Mouse (Mus musculus): Measurements from ENCODE around the gene Abi3. TPM values are rescaled to one million over a fixed set of nuclear protein-coding genes. Genes with fewer than 3 reads are reported as not detected.
A peak's percentile ranks its signal among the peaks of the same experiment; 100 is the strongest.

Abi3 gene
- total and polyA plus RNA-seq, 3 experiments = 7.9 to 23.2 (median 11.4) TPM

DNA sequence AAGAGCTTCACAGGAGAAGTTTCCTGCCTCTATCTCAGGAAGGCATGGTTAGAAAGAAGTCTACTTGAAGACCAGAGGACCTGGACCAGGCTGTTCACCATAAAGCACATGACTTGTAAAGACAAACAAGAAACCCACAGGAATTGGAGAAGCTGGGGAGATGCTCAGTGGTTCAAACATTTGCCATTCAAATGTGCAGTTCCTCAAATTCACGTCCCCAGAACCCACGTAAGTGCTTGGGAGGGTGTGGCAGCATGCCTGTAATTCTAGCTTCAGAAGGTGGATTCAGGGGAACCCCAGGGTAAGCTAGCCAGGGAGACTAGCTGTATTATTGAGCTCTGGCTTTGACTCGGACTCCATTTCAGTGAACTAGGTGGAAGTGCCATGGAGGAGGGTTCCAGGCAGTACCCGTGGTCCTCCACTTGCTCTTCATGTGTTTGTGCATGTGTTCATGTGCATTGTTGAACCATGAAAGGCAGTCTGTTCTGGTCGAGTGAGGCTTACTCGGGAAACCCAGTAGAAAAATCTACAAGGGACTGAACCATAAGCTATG lies 27.7 kb upstream of the Abi3 start:
- H3K79me2 ChIP-seq (replicated peaks; ENCODE audit: control insufficient read depth, insufficient read depth, low read length) = no peaks in the 10 kb centered on the region
- no peaks in the 10 kb centered on the region for H3K36me3 ChIP-seq (ENCODE audit: control insufficient read depth, insufficient read depth, low read length)
- no peak for DNase-seq
- intact Hi-C loops (cut with DNase I) = loop anchor here (5.0 kb wide), 1 partner anchor 257 kb away; no protein-coding TSS in a partner anchor
- no peak for TF ChIP-seq EP300 (IDR thresholded peaks at IDR 0.05; ENCODE audit: insufficient read depth, low read depth, low read length)
- H3K9ac ChIP-seq (ENCODE audit: low read depth, low read length) = no peak overlapping the region
- H3K27me3 ChIP-seq (ENCODE audit: control insufficient read depth, insufficient read depth, low read length) = no peaks in the 10 kb centered on the region
- H3K27ac ChIP-seq = no peak overlapping the region
- WGBS = 73% methylated on average over 6 of the region's 6 CpGs
- H3K4me1 ChIP-seq (ENCODE audit: control insufficient read depth, insufficient read depth, low read length) = no peaks in the 10 kb centered on the region
- no peak overlapping the region for H3K4me3 ChIP-seq

DNA sequence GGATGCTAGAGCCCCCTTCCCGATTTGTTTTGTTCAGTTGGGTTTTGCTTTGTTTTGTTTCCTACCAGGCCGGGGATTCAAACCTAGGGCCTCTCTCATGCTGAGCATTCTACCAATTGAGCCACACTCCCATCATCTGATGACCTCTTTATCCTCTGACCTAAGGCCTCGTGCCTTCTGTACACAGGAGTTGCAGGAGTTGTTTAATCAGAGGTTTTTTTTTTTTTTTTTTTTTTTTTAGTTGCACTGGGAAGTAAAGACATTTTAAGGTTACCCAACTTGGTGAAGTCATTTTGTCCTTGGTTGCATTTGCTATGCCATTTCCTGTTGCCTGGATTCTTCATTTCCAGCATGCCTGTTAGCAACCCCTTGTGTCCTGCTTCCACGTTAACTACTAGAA lies 27.2 kb upstream of the Abi3 start:
- 67% methylated on average over 4 of the region's 4 CpGs for WGBS
- Histone ChIP-seq H3K79me2 (replicated peaks; ENCODE audit: control insufficient read depth, insufficient read depth, low read length) (no peaks in the 10 kb centered on the region), H3K36me3 (ENCODE audit: control insufficient read depth, insufficient read depth, low read length) (no peaks in the 10 kb centered on the region), H3K4me1 (ENCODE audit: control insufficient read depth, insufficient read depth, low read length) (no peaks in the 10 kb centered on the region), H3K27me3 (ENCODE audit: control insufficient read depth, insufficient read depth, low read length) (no peaks in the 10 kb centered on the region), H3K4me3 (no peak overlapping the region), H3K27ac (no peak overlapping the region), H3K9ac (ENCODE audit: low read depth, low read length) (no peak overlapping the region)
- DNase-seq = no peak
- TF ChIP-seq EP300 (IDR thresholded peaks at IDR 0.05; ENCODE audit: insufficient read depth, low read depth, low read length) (no peak), POLR2A (IDR thresholded peaks at IDR 0.05; ENCODE audit: insufficient read depth, low read depth, low read length) (no peak), CTCF (IDR thresholded peaks at IDR 0.05) (no peak)
- intact Hi-C loops (cut with DNase I) = no loop called here

DNA sequence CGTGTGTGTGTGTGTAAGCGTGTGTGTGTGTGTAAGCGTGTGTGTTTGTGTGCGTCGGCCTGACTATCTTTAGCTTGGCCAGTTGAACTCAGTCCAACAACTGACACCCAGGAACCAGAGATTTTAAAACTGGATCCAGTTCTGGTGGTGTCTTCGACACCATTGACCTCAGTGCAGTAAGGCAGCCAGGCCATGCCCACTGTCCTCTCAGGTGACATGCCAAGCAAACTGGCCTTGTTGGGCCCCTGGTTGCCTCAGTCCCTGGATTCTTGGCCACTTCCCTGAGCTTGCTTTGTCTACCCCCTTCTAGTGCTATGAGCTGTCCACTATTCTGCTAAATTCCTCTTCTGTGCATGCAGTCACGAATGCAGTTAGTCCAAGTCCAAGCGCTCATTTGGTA lies 19.1 kb upstream of the Abi3 start:
- Histone ChIP-seq H3K79me2 (replicated peaks; ENCODE audit: control insufficient read depth, insufficient read depth, low read length) (no peaks in the 10 kb centered on the region), H3K4me3 (no peak overlapping the region), H3K36me3 (ENCODE audit: control insufficient read depth, insufficient read depth, low read length) (peaks cover 2% of the 10 kb centered on the region; the same call in 1 of the 2 replicates), H3K9ac (ENCODE audit: low read depth, low read length) (no peak overlapping the region), H3K27me3 (ENCODE audit: control insufficient read depth, insufficient read depth, low read length) (no peaks in the 10 kb centered on the region), H3K27ac (no peak overlapping the region), H3K4me1 (ENCODE audit: control insufficient read depth, insufficient read depth, low read length) (peaks cover 2% of the 10 kb centered on the region)
- DNase-seq = no peak
- intact Hi-C loops (cut with DNase I) = no loop called here
- 91% methylated on average over 8 of the region's 8 CpGs for WGBS
- TF ChIP-seq POLR2A (IDR thresholded peaks at IDR 0.05; ENCODE audit: insufficient read depth, low read depth, low read length) = no peak
- no peak for TF ChIP-seq EP300 (IDR thresholded peaks at IDR 0.05; ENCODE audit: insufficient read depth, low read depth, low read length)
- TF ChIP-seq CTCF (IDR thresholded peaks at IDR 0.05) = no peak

DNA sequence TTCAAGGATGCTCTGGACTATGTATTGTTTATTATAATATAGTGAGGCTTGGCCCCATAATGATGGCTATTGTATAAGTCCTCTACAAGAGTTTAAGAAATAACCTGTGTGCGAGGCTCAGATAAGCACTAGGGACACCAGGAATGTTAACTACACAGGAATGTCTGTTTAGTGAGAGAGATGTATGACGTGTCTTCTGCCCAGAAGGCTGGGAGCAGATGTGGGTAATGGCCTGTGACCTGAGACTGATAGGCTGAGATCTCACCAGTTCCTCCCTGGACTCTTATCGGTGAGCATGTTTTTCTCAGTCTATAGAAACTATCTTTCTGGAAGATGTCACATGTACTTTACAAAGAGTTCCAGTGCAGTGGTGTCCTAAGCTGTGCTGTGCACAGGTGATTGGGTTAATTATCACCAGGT lies 17.8 kb upstream of the Abi3 start:
- Histone ChIP-seq H3K9ac (ENCODE audit: low read depth, low read length) (peak overlapping the region; percentile 47), H3K27ac (peak overlapping the region; percentile 82), H3K4me3 (peak overlapping the region; percentile 86), H3K27me3 (ENCODE audit: control insufficient read depth, insufficient read depth, low read length) (no peaks in the 10 kb centered on the region), H3K79me2 (replicated peaks; ENCODE audit: control insufficient read depth, insufficient read depth, low read length) (no peaks in the 10 kb centered on the region), H3K4me1 (ENCODE audit: control insufficient read depth, insufficient read depth, low read length) (peaks cover 2% of the 10 kb centered on the region), H3K36me3 (ENCODE audit: control insufficient read depth, insufficient read depth, low read length) (peaks cover 2% of the 10 kb centered on the region; the same call in 1 of the 2 replicates)
- intact Hi-C loops (cut with DNase I) = no loop called here
- no peak for TF ChIP-seq EP300 (IDR thresholded peaks at IDR 0.05; ENCODE audit: insufficient read depth, low read depth, low read length)
- TF ChIP-seq POLR2A (IDR thresholded peaks at IDR 0.05; ENCODE audit: insufficient read depth, low read depth, low read length) = no peak
- TF ChIP-seq CTCF (IDR thresholded peaks at IDR 0.05) = no peak
- WGBS = 28% methylated on average over 3 of the region's 3 CpGs
- DNase-seq = no peak

DNA sequence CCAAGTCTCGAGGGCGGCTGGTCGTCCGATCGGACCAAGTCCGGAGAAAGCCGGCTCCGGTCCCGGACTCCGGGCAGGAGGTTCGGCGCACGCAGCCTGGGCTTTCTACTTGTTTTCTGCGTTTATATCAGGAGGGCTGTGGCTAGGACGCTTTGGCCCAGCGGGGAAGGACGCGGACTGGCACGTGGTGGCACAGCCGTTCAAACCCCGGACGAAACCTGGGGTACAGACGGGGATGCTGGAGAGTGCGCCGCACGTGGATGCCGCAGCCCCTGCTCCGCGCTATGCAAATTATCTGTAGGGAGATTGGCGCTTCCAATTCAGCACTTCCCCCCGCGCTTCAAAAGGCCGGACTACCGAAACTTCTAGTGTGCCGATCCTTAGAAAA lies 17.2 kb upstream of the Abi3 start:
- Histone ChIP-seq H3K4me3 (peak overlapping the region; percentile 86), H3K27ac (peak overlapping the region; percentile 82), H3K9ac (ENCODE audit: low read depth, low read length) (peak overlapping the region; percentile 76), H3K27me3 (ENCODE audit: control insufficient read depth, insufficient read depth, low read length) (no peaks in the 10 kb centered on the region), H3K4me1 (ENCODE audit: control insufficient read depth, insufficient read depth, low read length) (peaks cover 2% of the 10 kb centered on the region), H3K79me2 (replicated peaks; ENCODE audit: control insufficient read depth, insufficient read depth, low read length) (no peaks in the 10 kb centered on the region), H3K36me3 (ENCODE audit: control insufficient read depth, insufficient read depth, low read length) (peaks cover 2% of the 10 kb centered on the region; the same call in 1 of the 2 replicates)
- 0% methylated on average over 35 of the region's 35 CpGs for WGBS
- intact Hi-C loops (cut with DNase I) = loop anchor here (5.0 kb wide), 1 partner anchor 172 kb away; no protein-coding TSS in a partner anchor
- no peak for DNase-seq
- TF ChIP-seq POLR2A (IDR thresholded peaks at IDR 0.05; ENCODE audit: insufficient read depth, low read depth, low read length) (no peak), EP300 (IDR thresholded peaks at IDR 0.05; ENCODE audit: insufficient read depth, low read depth, low read length) (0 out of 2 replicates have a peak, but pooled peaks have one; percentile 35)

Data from heart, adult 2 months (tissue).